Mouse (Mus musculus): ENCODE measurements around the gene Myh15. TPM values are rescaled to one million over a fixed set of nuclear protein-coding genes. Genes with fewer than 3 reads are reported as not detected.

The Myh15 gene
- not detected in 2 replicates for total RNA-seq (2017)

GRCm38 (mm10) chr16:49057186-49057585 is at the start of gene Myh15:
TSS of gene Myh15 (plus strand) at chr16:49057486.
- no peak for ATAC-seq (replicated peaks; ENCODE audit: low read depth, poor library complexity, severe bottlenecking)

DNA sequence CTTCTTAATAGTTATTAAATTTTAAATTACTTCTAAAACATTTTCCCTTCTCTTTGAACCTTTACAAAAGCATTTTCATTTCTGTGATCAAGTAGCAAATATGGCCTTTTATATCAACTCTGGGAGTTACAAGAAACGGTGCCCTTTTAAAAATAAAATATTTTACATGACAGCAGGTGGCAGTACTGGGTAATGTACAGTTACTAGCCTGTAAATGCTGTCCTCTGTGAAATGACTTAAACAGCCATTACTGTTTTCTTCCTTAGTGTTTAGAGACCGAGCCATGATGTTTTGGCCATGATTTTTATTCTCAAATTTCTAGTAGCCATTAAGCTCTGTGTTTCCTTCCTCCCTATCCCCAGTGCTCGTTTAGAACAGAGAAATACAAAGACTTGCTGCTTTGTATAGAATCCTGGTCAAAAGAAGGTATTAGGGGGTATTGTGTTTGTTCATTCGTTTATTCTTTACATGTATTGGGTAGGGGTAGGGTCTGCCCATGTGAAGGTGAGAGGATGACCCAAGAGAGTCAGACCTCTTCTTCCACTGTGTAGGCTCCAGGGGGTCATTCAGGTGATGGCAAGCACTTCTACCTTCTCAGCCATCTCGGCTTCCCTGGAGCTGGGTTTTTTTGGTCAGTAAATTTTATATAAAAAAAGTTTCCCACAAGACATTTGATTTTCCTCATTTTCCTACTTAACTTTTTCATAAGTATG is 40.5 kb upstream of the Myh15 start:
- peak; percentile 79 for ATAC-seq (replicated peaks; ENCODE audit: low read depth, poor library complexity, severe bottlenecking)

GRCm38 (mm10) chr16:49035852-49036251 is 21.4 kb upstream of the Myh15 start:
- ATAC-seq (replicated peaks; ENCODE audit: low read depth, poor library complexity, severe bottlenecking) = no peak

DNA sequence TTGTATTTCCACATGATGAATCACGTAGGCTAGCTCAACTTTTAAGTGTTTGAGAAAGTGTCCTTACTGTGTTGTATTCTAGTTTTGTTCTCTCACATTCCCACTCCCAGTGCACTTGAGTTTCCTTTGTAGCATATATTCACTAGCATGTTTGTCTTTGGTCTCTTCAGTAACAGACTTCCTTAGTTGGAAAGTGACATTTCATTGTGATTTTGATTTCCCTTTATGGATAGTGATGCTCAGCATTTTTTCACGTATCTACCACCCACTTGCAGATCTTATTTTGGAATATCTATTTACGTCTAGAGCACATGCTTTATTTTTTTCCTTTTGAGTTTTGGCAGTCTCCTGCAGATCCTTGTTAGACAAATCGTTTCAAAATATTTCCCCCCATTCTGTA is 19.5 kb upstream of the Myh15 start:
- no peak for ATAC-seq (replicated peaks; ENCODE audit: low read depth, poor library complexity, severe bottlenecking)

- no peak for ATAC-seq (replicated peaks; ENCODE audit: low read depth, poor library complexity, severe bottlenecking)
These were observed 16.6 kb upstream of the Myh15 start for GRCm38 (mm10) chr16:49040554-49041221.

DNA sequence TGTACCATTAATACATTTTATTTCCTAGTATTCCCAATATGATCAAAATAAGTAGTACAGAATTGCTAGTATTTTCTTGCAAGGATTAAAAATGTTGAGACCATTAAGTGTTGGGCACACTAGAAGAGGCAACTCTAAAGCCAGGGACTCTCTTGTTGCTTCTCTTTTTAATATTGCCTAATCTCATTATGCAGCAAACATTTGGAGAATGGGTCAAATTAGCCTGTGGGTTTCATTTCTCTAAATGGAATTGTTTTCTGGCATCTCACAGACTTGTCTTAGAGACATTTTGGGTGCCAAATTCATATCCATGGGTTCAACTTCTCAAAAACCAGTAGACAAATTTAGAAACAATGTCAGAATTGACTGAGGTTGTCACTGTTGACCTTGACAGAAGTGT is 8.1 kb upstream of the Myh15 start:
- ATAC-seq (replicated peaks; ENCODE audit: low read depth, poor library complexity, severe bottlenecking) = 0 out of 2 replicates have a peak, but pooled peaks have one; percentile 45

DNA sequence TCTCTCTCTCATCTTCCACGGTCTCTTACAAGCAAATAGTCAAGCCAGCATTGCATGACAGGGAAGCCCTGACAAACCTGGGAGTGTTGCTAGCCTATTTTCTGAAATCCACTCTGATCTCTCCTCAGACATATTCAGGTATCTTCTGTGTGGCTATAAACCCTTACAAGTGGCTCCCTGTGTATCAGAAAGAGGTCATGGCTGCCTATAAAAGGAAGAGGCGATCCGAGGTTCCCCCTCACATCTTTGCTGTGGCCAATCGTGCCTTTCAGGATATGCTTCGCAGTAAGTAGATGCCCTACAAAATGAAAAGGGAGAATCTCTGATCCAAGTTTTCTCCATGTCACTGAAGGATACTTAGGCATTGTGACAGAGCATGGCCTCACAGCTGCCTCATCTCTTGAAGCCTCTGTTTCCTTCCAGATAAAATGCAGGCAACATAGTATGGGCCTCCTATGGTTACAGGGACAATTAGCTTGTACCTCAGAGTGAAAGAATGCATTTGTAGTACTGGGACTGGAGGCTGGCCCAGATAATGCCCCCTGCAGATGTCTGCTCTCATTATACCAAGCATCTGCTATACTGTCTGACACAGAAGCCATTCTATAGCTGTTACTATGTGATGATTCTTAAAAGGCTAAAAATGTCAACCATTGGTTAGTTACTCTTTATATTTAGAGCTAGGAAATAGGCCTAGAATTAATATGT is 12.1 kb downstream of the Myh15 start:
- ATAC-seq (replicated peaks; ENCODE audit: low read depth, poor library complexity, severe bottlenecking) = no peak

GRCm38 (mm10) chr16:49071316-49071715 is 14.0 kb downstream of the Myh15 start:
- peak; percentile 89 for ATAC-seq (replicated peaks; ENCODE audit: low read depth, poor library complexity, severe bottlenecking)

- ATAC-seq (replicated peaks; ENCODE audit: low read depth, poor library complexity, severe bottlenecking) = no peak
These were observed 70.7 kb downstream of the Myh15 start for GRCm38 (mm10) chr16:49128015-49128414.

- no peak for ATAC-seq (replicated peaks; ENCODE audit: low read depth, poor library complexity, severe bottlenecking)
These were observed 98.9 kb downstream of the Myh15 start for GRCm38 (mm10) chr16:49156193-49156592.

GRCm38 (mm10) chr16:49164349-49165137 is 107.3 kb downstream of the Myh15 start:
- ATAC-seq (replicated peaks; ENCODE audit: low read depth, poor library complexity, severe bottlenecking) = peak; percentile 72

GRCm38 (mm10) chr16:49165728-49166127 is 108.4 kb downstream of the Myh15 start:
- peak; percentile 87 for ATAC-seq (replicated peaks; ENCODE audit: low read depth, poor library complexity, severe bottlenecking)

- no peak for ATAC-seq (replicated peaks; ENCODE audit: low read depth, poor library complexity, severe bottlenecking)
These were observed 110.0 kb downstream of the Myh15 start for GRCm38 (mm10) chr16:49167325-49167724.

GRCm38 (mm10) chr16:49175077-49175476 is 117.8 kb downstream of the Myh15 start:
- no peak for ATAC-seq (replicated peaks; ENCODE audit: low read depth, poor library complexity, severe bottlenecking)

- ATAC-seq (replicated peaks; ENCODE audit: low read depth, poor library complexity, severe bottlenecking) = no peak
These were observed 118.6 kb downstream of the Myh15 start for GRCm38 (mm10) chr16:49175729-49176395.

DNA sequence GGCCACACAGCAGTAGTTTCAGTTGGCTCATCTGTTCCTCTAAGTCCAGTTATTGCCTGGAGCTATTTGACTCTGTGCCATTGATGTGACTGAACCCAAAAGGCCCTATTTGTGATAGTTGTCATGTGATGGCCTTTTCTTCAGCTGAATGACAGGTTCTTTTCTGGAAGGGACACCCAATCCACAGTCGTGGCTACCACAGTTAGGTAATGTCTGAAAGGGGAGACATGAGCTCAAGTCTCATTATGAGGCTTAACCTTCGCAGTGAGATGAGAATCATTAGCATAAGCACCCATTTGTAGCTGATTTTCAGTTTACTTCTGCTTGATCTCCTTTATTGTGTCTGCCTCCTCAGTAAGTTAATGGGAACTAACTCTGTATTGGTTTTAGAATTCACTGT is 136.2 kb downstream of the Myh15 start:
- no peak for ATAC-seq (replicated peaks; ENCODE audit: low read depth, poor library complexity, severe bottlenecking)

GRCm38 (mm10) chr16:49193986-49194385 is 136.7 kb downstream of the Myh15 start:
- ATAC-seq (replicated peaks; ENCODE audit: low read depth, poor library complexity, severe bottlenecking) = no peak

DNA sequence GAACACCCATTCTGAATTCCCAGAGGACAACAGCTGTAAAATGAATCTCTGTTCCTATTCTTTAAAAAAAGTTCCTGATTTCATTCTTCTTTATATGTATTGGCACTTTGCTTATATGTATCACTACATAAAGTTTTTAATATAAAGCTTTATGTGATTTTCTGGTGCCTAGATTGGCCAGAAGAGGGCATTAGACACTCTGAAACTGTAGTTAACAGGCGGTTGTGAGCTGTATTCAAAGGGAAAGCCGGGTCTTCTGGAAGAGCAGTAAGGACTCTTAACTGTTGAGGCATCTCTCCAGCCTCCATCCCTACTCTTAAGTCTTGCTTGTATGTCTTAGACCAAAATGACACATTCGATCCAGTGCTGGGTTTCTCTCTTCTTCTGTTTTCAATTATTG is 139.0 kb downstream of the Myh15 start:
- no peak for ATAC-seq (replicated peaks; ENCODE audit: low read depth, poor library complexity, severe bottlenecking)

DNA sequence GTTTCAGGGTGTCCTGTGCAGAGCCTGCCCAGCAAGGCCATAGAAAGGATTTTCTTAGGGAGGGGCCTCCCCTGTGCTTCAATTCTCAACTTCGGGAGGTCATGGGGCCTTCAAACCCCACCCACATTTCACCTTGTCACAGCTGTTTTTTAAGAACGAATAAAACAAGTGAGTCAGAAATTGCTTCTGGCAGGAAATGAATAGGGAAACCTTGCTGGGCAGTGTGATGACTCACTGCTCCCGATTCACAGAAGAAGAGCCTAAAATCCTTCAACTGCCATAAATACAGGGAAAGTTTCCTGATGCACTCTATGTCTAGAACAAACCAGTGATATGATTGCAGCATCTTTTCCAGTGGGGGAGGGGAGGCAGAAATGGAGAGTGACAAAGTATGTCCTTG is 140.7 kb downstream of the Myh15 start:
- no peak for ATAC-seq (replicated peaks; ENCODE audit: low read depth, poor library complexity, severe bottlenecking)

- no peak for ATAC-seq (replicated peaks; ENCODE audit: low read depth, poor library complexity, severe bottlenecking)
These were observed 166.4 kb downstream of the Myh15 start for GRCm38 (mm10) chr16:49223733-49224132.
